Mouse (Mus musculus) erythroblast, embryonic 14.5 days (primary cell): Measurements from ENCODE around the gene Sox6.

Experiments used
- GATA1 ChIP-seq: IDR thresholded peaks from 2 replicates; pipeline ENCODE4 v1.6.1; 2012; ENCODE audit warnings: low read length, inconsistent platforms, mixed read lengths
- TAL1 ChIP-seq: IDR thresholded peaks from 3 replicates; pipeline ENCODE4 v1.6.1; 2012; ENCODE audit warnings: low read length, inconsistent platforms, mixed read lengths

DNA sequence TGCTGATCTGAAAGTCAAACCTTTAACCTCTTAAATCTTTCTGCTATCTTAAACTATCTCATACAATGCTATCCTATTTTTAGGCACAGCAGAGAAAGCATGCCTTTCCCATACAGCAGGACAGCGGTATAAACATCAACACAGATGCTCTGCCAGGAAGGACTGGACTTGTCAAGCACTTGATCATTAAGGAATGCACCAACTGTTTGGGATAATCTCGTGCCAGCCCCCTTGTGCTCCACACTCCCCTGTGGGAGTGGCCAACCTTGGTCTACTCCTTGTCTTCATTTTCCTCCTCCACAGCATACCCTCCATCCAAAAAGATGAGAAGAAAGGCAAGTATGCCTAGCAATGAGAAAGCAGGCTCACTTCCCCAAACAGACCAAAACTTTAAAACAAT lies 332.5 kb downstream of the Sox6 start:
- no peak for TF ChIP-seq GATA1
- TF ChIP-seq TAL1, result no peak
